Mouse (Mus musculus) leukemia stem cell, adult 10-12 weeks (primary cell): ENCODE measurements around the gene Psat1. TPM values are rescaled to one million over a fixed set of nuclear protein-coding genes. Genes with fewer than 3 reads are reported as not detected.

Source experiments
- polyA plus RNA-seq: library from polyadenylated mRNA; stranded (reverse); fragments of >175 nt; gene quantifications from 2 replicates; pipeline ENCODE4 v1.2.3, GENCODE M21; 2012; ENCODE audit warnings: low replicate concordance

Psat1 gene
- 11.9 and 13.9 TPM in 2 replicates for polyA plus RNA-seq

GRCm38 (mm10) chr19:15947237-15947636 lies at the start of gene Psat1:
TSS of gene Psat1 (minus strand) at chr19:15947337.

GRCm38 (mm10) chr19:15984449-15985171 lies 37.5 kb upstream of the Psat1 start, which contains the start of gene Cep78:
TSS of gene Cep78 (minus strand) at chr19:15984989.

Other genes with a start within 250 kb of the Psat1 start
- 6.8 and 8.7 TPM in 2 replicates for gene Cep78, start 37.7 kb upstream of the Psat1 start, polyA plus RNA-seq
- 2.8 and 4.7 TPM in 2 replicates for gene Gnaq, start 185.5 kb upstream of the Psat1 start, polyA plus RNA-seq